Mouse (Mus musculus) megakaryocyte, embryonic 14.5 days (primary cell): ENCODE results near the gene Mgll.

Experiments
- FLI1 ChIP-seq: IDR thresholded peaks from 2 replicates; pipeline ENCODE4 v1.6.1; 2012; ENCODE audit warnings: low read length, inconsistent platforms, mixed read lengths
- GATA1 ChIP-seq: IDR thresholded peaks from 3 replicates; pipeline ENCODE4 v1.6.1; 2012; ENCODE audit warnings: mixed read lengths, low read length, inconsistent platforms, borderline replicate concordance

DNA sequence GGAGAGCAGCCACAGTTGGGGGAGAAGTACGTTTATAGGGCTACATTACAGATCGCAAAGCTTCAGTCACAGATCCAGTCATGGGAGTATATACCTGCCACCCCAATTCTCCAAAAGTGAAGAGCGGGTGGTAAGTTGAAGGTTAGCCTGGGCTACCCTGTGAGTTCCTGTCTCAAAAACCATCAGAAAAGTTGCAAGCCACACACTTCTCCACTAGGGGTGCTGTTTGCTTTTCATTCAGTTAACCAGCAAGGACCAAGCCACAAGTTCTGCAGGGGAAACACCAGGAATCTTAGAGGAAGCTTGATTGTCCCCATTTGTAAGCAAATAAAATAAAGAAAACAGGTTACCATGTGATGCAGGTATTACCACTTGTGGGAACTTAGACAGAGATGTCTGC is 88.7 kb downstream of the Mgll start:
- TF ChIP-seq GATA1, result no peak
- no peak for TF ChIP-seq FLI1
